Mouse (Mus musculus) granulocyte monocyte progenitor cell, adult 5-6 weeks (primary cell): Measurements from ENCODE around the gene Gm6020. TPM values are rescaled to one million over a fixed set of nuclear protein-coding genes. Genes with fewer than 3 reads are reported as not detected.

Source experiments
- total RNA-seq, 2 experiments: library from RNA; stranded (forward) in 1 of 2; stranded (reverse) in 1 of 2; fragments of 200-712, 200-1000 nt in 1 of 2; fragments of >200 nt in 1 of 2; fragmentation: Nextera tagmentation in 1 of 2; gene quantifications; 2 replicates each; pipeline ENCODE4 v1.2.3; 2014 to 2017

The Gm6020 gene
- total RNA-seq, 2 experiments from 2014 or later = not detected

Other genes starting within 250 kb of the Gm6020 start
- 41.2 and 53.4 TPM in 2 replicates for gene Zfp950, start 43.0 kb upstream of the Gm6020 start, total RNA-seq (2014; fragmentation: Nextera tagmentation)
- gene Zfp950, start 43.0 kb upstream of the Gm6020 start, total RNA-seq (2017) = 23.1 and 61.2 TPM in 2 replicates
- not detected in 2 replicates for gene Gm7102, start 7.6 kb upstream of the Gm6020 start, total RNA-seq (2014; fragmentation: Nextera tagmentation)
- 1.0 and 1.1 TPM in 2 replicates for gene Gm7102, start 7.6 kb upstream of the Gm6020 start, total RNA-seq (2017)
- gene Csf2ra, start 44.5 kb downstream of the Gm6020 start, total RNA-seq (2014; fragmentation: Nextera tagmentation) = 132 and 140 TPM in 2 replicates
- gene Csf2ra, start 44.5 kb downstream of the Gm6020 start, total RNA-seq (2017) = 36.1 and 42.1 TPM in 2 replicates
- gene Gm21060, start 113.2 kb downstream of the Gm6020 start, total RNA-seq (2014; fragmentation: Nextera tagmentation) = not detected in 2 replicates
- not detected in 2 replicates for gene Gm21060, start 113.2 kb downstream of the Gm6020 start, total RNA-seq (2017)